Mouse (Mus musculus) ES-E14 (cell line): ENCODE measurements around the gene Gng8. TPM values are rescaled to one million over a fixed set of nuclear protein-coding genes. Genes with fewer than 3 reads are reported as not detected.

ENCODE experiments used
- DNase-seq: peaks from one replicate; pipeline ENCODE4 v3.0.0-alpha.2; 2013; ENCODE audit warnings: low read depth, low spot score
- H3K27ac ChIP-seq: 2 replicates; pipeline ENCODE4 v1.5.1; 2012; ENCODE audit warnings: low read depth, mild to moderate bottlenecking, low read length, moderate library complexity, mixed read lengths; ENCODE audit not compliant: poor library complexity, insufficient read depth, severe bottlenecking
- H3K36me3 ChIP-seq: 2 replicates; pipeline ENCODE4 v1.6.1; 2012; ENCODE audit warnings: mild to moderate bottlenecking, low read length, moderate library complexity, mixed read lengths; ENCODE audit not compliant: control insufficient read depth, poor library complexity, insufficient read depth, severe bottlenecking
- H3K4me1 ChIP-seq, 2 experiments: fragments of 150-350 bp in 1 of 2; sonication (generic) in 1 of 2; 2 replicates each; pipeline ENCODE4 v1.6.1; 2012; ENCODE audit warnings: low read length in 2 of 2, mild to moderate bottlenecking in 1 of 2, mixed read lengths in 1 of 2; ENCODE audit not compliant: control insufficient read depth in 2 of 2, insufficient read depth in 2 of 2, poor library complexity in 1 of 2
- H3K4me3 ChIP-seq, 2 experiments: fragments of 150-350 bp in 1 of 2; sonication (generic) in 1 of 2; 2 replicates each; pipeline ENCODE4 v1.5.1; 2012; ENCODE audit warnings: low read length in 2 of 2, low read depth in 1 of 2, mild to moderate bottlenecking in 1 of 2, mixed read lengths in 1 of 2; ENCODE audit not compliant: insufficient read depth in 1 of 2, poor library complexity in 1 of 2, severe bottlenecking in 1 of 2
- H3K9ac ChIP-seq: 2 replicates; pipeline ENCODE4 v1.6.1; 2012; ENCODE audit warnings: low read depth, mild to moderate bottlenecking, low read length, mixed read lengths; ENCODE audit not compliant: poor library complexity, insufficient read depth, severe bottlenecking
- H3K9me3 ChIP-seq: fragments of 150-350 bp; sonication (generic); 2 replicates; pipeline ENCODE4 v1.6.1; 2012; ENCODE audit warnings: low read depth, mild to moderate bottlenecking, low read length; ENCODE audit not compliant: control insufficient read depth, insufficient read depth
- CHD2 ChIP-seq: IDR thresholded peaks from 2 replicates; pipeline ENCODE4 v1.6.1; 2014; ENCODE audit warnings: mild to moderate bottlenecking, low read depth, low read length, inconsistent platforms
- HCFC1 ChIP-seq: IDR thresholded peaks from 2 replicates; pipeline ENCODE4 v1.6.1; 2012; ENCODE audit warnings: low read length, inconsistent platforms, borderline replicate concordance; ENCODE audit not compliant: insufficient read depth
- MAFK ChIP-seq: IDR thresholded peaks from 2 replicates; pipeline ENCODE4 v1.6.1; 2014; ENCODE audit warnings: mild to moderate bottlenecking, low read depth, low read length, inconsistent platforms; ENCODE audit not compliant: insufficient read depth
- ZC3H11A ChIP-seq: IDR thresholded peaks from 2 replicates; pipeline ENCODE4 v1.6.1; 2012; ENCODE audit warnings: low read depth, mild to moderate bottlenecking, inconsistent platforms, low read length, borderline replicate concordance
- ZNF384 ChIP-seq: IDR thresholded peaks from 2 replicates; pipeline ENCODE4 v1.6.1; 2012; ENCODE audit warnings: low read depth, low read length, inconsistent platforms
- in situ Hi-C, 2 experiments: fragments of 600-800 bp; cut with MboI; formaldehyde crosslinking; loops; one replicate each; pipeline ENCODE4 v1.15.1; 2025; ENCODE audit warnings: low sequenced_read_pairs in 2 of 2, inconsistent platforms in 1 of 2; ENCODE audit not compliant: unreplicated experiment in 2 of 2
- total RNA-seq: library from RNA; depleted of rRNA; stranded (reverse); fragments of 300-350 nt; gene quantifications from 2 replicates; pipeline ENCODE4 v1.2.3, GENCODE M21; 2012

Gng8 gene
- total RNA-seq, 1 experiment = 1.0 TPM

- H3K36me3 ChIP-seq = peaks cover 54% of the 10 kb centered on the region
- H3K4me3 ChIP-seq = no peak overlapping the region
- peaks cover 0 to 37% of the 10 kb centered on the region in 2 experiments; a peak in 1 of 4 replicates for H3K4me1 ChIP-seq
- TF ChIP-seq ZNF384 = no peak
- TF ChIP-seq CHD2 = no peak
- TF ChIP-seq MAFK = no peak
- no peak for TF ChIP-seq HCFC1
- no peak for TF ChIP-seq ZC3H11A
- H3K9ac ChIP-seq = no peak overlapping the region
- no peak for DNase-seq
- in situ Hi-C loops = loop anchor here in 1 of 2 experiments (25.0 kb wide), 1 partner anchor 107 kb away; the partner anchor contains the start of genes Fkrp and Strn4
- no peaks in the 10 kb centered on the region for H3K9me3 ChIP-seq
- H3K27ac ChIP-seq = no peak overlapping the region
These were observed 28.0 kb downstream of the Gng8 start for GRCm38 (mm10) chr7:16919395-16920149.

- Histone ChIP-seq H3K4me3 (no peak overlapping the region), H3K9ac (no peak overlapping the region)
These were observed 28.6 kb downstream of the Gng8 start for GRCm38 (mm10) chr7:16920150-16920579.

GRCm38 (mm10) chr7:16920818-16921791 lies 29.5 kb downstream of the Gng8 start:
- in situ Hi-C loops = loop anchor here in 1 of 2 experiments (25.0 kb wide), 1 partner anchor 109 kb away; the partner anchor contains the start of genes Fkrp and Strn4
- no peak for DNase-seq
- Histone ChIP-seq H3K4me1 (peaks cover 0 to 32% of the 10 kb centered on the region in 2 experiments; a peak in 1 of 4 replicates), H3K9ac (no peak overlapping the region), H3K4me3 (no peak overlapping the region), H3K36me3 (peaks cover 44% of the 10 kb centered on the region), H3K9me3 (no peaks in the 10 kb centered on the region), H3K27ac (no peak overlapping the region)
- no peak for TF ChIP-seq CHD2
- no peak for TF ChIP-seq HCFC1
- TF ChIP-seq MAFK = no peak
- no peak for TF ChIP-seq ZC3H11A
- TF ChIP-seq ZNF384 = no peak

More at GRCm38 (mm10) chr7:16920150-16920579, 28.6 kb downstream of the Gng8 start:
- TF ChIP-seq CHD2 (no peak), ZC3H11A (no peak), MAFK (no peak), HCFC1 (no peak), ZNF384 (no peak)
- Histone ChIP-seq H3K4me1 (peaks cover 0 to 37% of the 10 kb centered on the region in 2 experiments; a peak in 1 of 4 replicates), H3K27ac (no peak overlapping the region), H3K9me3 (no peaks in the 10 kb centered on the region), H3K36me3 (peaks cover 51% of the 10 kb centered on the region)
- in situ Hi-C loops = loop anchor here in 1 of 2 experiments (25.0 kb wide), 1 partner anchor 108 kb away; the partner anchor contains the start of genes Fkrp and Strn4
- DNase-seq = no peak

GRCm38 (mm10) chr7:16921881-16922335 lies 30.3 kb downstream of the Gng8 start:
- DNase-seq = no peak
- Histone ChIP-seq H3K4me1 (peaks cover 0 to 28% of the 10 kb centered on the region in 2 experiments; a peak in 1 of 4 replicates), H3K4me3 (no peak overlapping the region), H3K9me3 (no peaks in the 10 kb centered on the region), H3K36me3 (peaks cover 36% of the 10 kb centered on the region), H3K27ac (no peak overlapping the region), H3K9ac (no peak overlapping the region)
- in situ Hi-C loops = loop anchor here in 1 of 2 experiments (25.0 kb wide), 1 partner anchor 110 kb away; the partner anchor contains the start of genes Fkrp and Strn4
- TF ChIP-seq CHD2 = no peak
- TF ChIP-seq ZNF384 = no peak
- no peak for TF ChIP-seq MAFK
- TF ChIP-seq HCFC1 = no peak
- TF ChIP-seq ZC3H11A = no peak
